Mouse (Mus musculus) myocyte (in vitro differentiated cells): ENCODE measurements around the gene Kif3b. TPM values are rescaled to one million over a fixed set of nuclear protein-coding genes. Genes with fewer than 3 reads are reported as not detected.
A peak's percentile ranks its signal among the peaks of the same experiment; 100 is the strongest.

Source experiments
- H3K27me3 ChIP-seq: one replicate; pipeline ENCODE4 v1.6.1; 2011; ENCODE audit not compliant: control insufficient read depth, insufficient read depth, insufficient read length
- H3K36me3 ChIP-seq: one replicate; pipeline ENCODE4 v1.6.1; 2011; ENCODE audit not compliant: control insufficient read depth, insufficient read depth
- H3K4me2 ChIP-seq: one replicate; pipeline ENCODE4 v1.6.1; 2011; ENCODE audit warnings: low read depth, control low read depth
- H3K4me3 ChIP-seq: one replicate; pipeline ENCODE4 v1.5.1; 2011; ENCODE audit warnings: mild to moderate bottlenecking, control low read depth, moderate library complexity
- H3K79me2 ChIP-seq: one replicate; pipeline ENCODE4 v1.6.1; 2011; ENCODE audit not compliant: control insufficient read depth, insufficient read depth
- H3ac ChIP-seq: one replicate; pipeline ENCODE4 v1.6.1; 2011; ENCODE audit not compliant: control insufficient read depth, insufficient read length
- CEBPB ChIP-seq: IDR thresholded peaks from 2 replicates; pipeline ENCODE4 v1.6.1; 2011; ENCODE audit warnings: mild to moderate bottlenecking, moderate library complexity; ENCODE audit not compliant: poor library complexity, insufficient read depth, severe bottlenecking
- E2F4 ChIP-seq: IDR thresholded peaks from one replicate; pipeline ENCODE4 v1.6.1; 2011; ENCODE audit warnings: mild to moderate bottlenecking, control low read depth, moderate library complexity; ENCODE audit not compliant: insufficient read depth
- MAX ChIP-seq: IDR thresholded peaks from one replicate; pipeline ENCODE4 v1.6.1; 2011; ENCODE audit warnings: low read depth, mild to moderate bottlenecking, control low read depth
- MYOD1 ChIP-seq, 3 experiments: IDR thresholded peaks; one replicate each; pipeline ENCODE4 v1.6.1; 2011; ENCODE audit warnings: control low read depth in 2 of 3, low read depth in 2 of 3, mild to moderate bottlenecking in 2 of 3, moderate library complexity in 1 of 3; ENCODE audit not compliant: insufficient read length in 2 of 3, control insufficient read depth in 1 of 3
- MYOG ChIP-seq, 3 experiments: IDR thresholded peaks; one replicate each; pipeline ENCODE4 v1.6.1; 2011; ENCODE audit warnings: control low read depth in 2 of 3, low read depth in 2 of 3, mild to moderate bottlenecking in 2 of 3; ENCODE audit not compliant: insufficient read length in 2 of 3, control insufficient read depth in 1 of 3, insufficient read depth in 1 of 3
- POLR2A ChIP-seq: IDR thresholded peaks from one replicate; pipeline ENCODE4 v1.6.1; 2011; ENCODE audit warnings: low read depth, mild to moderate bottlenecking, control low read depth, moderate library complexity; ENCODE audit not compliant: insufficient read length
- POLR2AphosphoS2 ChIP-seq: IDR thresholded peaks from one replicate; pipeline ENCODE4 v1.6.1; 2011; ENCODE audit warnings: low read depth, control low read depth; ENCODE audit not compliant: insufficient read length
- REST ChIP-seq: IDR thresholded peaks from one replicate; pipeline ENCODE4 v1.6.1; 2011; ENCODE audit warnings: mild to moderate bottlenecking, control low read depth, moderate library complexity; ENCODE audit not compliant: insufficient read depth, insufficient read length
- SRF ChIP-seq: IDR thresholded peaks from one replicate; pipeline ENCODE4 v1.6.1; 2011; ENCODE audit warnings: low read depth; ENCODE audit not compliant: control insufficient read depth, insufficient read length
- TCF12 ChIP-seq: IDR thresholded peaks from one replicate; pipeline ENCODE4 v1.6.1; 2011; ENCODE audit warnings: mild to moderate bottlenecking, control low read depth; ENCODE audit not compliant: poor library complexity, insufficient read depth, severe bottlenecking
- TCF3 ChIP-seq: IDR thresholded peaks from one replicate; pipeline ENCODE4 v1.6.1; 2011; ENCODE audit warnings: low read depth, control low read depth; ENCODE audit not compliant: insufficient read length
- USF1 ChIP-seq: IDR thresholded peaks from one replicate; pipeline ENCODE4 v1.6.1; 2011; ENCODE audit warnings: low read depth, mild to moderate bottlenecking, control low read depth, moderate library complexity
- polyA plus RNA-seq: library from polyadenylated mRNA; unstranded; fragments of >200 nt; fragmentation: generic; extraction: Trizol; gene quantifications from one replicate; pipeline ENCODE4 v1.2.1, GENCODE M21; 2012; ENCODE audit warnings: missing spikeins

Kif3b gene
- polyA plus RNA-seq: 10.8 TPM

GRCm38 (mm10) chr2:153290938-153291928, at the start of gene Kif3b:
Gene Kif3b (plus strand): TSS chr2:153291413.
- peak within 1 kb of the TSS; percentile 37 for H3ac ChIP-seq
- H3K79me2 ChIP-seq: peaks cover 38% of the 10 kb centered on the region
- TF ChIP-seq CEBPB: no peak
- TF ChIP-seq TCF3: no peak
- no peak for TF ChIP-seq SRF
- TF ChIP-seq MYOG (IDR thresholded peaks at IDR 0.05; ENCODE audit: control insufficient read depth in 1 of 3, insufficient read depth in 1 of 3, insufficient read length in 2 of 3, low read depth in 2 of 3): peak in 1 of 3 experiments; percentile 54
- TF ChIP-seq TCF12: no peak
- peak; percentile 45 for TF ChIP-seq POLR2A
- TF ChIP-seq POLR2AphosphoS2: no peak
- no peak for TF ChIP-seq USF1
- TF ChIP-seq MYOD1 (IDR thresholded peaks at IDR 0.05; ENCODE audit: control insufficient read depth in 1 of 3, insufficient read length in 2 of 3, low read depth in 2 of 3): no peak
- no peak for TF ChIP-seq MAX
- TF ChIP-seq REST: no peak
- peak; percentile 12 for TF ChIP-seq E2F4
- H3K36me3 ChIP-seq: no peaks in the 10 kb centered on the region
- H3K4me2 ChIP-seq: peak within 1 kb of the TSS; percentile 92
- peak within 1 kb of the TSS; percentile 56 for H3K4me3 ChIP-seq
- H3K27me3 ChIP-seq: no peaks in the 10 kb centered on the region

DNA sequence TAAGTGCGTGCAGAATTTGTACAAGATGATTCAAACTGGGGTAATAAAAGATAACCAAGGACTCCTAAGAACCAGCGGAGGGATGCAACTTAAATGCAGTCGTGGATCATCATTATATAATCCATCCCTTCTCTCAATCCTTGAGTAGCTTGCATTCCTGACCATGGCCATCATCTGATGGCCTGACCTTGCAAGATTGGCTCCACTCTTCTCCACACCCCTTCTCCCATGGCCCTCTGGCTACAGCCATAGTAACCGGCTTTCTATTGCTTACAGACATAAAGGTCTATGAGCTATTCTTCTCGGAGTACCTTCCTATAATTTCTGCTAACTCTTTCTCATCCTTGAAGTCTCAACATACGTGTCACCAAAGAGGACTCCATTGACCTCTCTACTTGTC, 49.1 kb upstream of the Kif3b start:
- no peaks in the 10 kb centered on the region for H3K27me3 ChIP-seq
- H3K36me3 ChIP-seq: peaks cover 4% of the 10 kb centered on the region
- peak overlapping the region; percentile 86 for H3K4me2 ChIP-seq
- peaks cover 39% of the 10 kb centered on the region for H3K79me2 ChIP-seq
- peak overlapping the region; percentile 76 for H3ac ChIP-seq
- TF ChIP-seq USF1 (no peak), POLR2AphosphoS2 (no peak), MYOG (IDR thresholded peaks at IDR 0.05; ENCODE audit: control insufficient read depth in 1 of 3, insufficient read depth in 1 of 3, insufficient read length in 2 of 3, low read depth in 2 of 3) (no peak), POLR2A (no peak), MAX (no peak), SRF (no peak), E2F4 (no peak), TCF12 (no peak), CEBPB (no peak), TCF3 (no peak), REST (no peak), MYOD1 (IDR thresholded peaks at IDR 0.05; ENCODE audit: control insufficient read depth in 1 of 3, insufficient read length in 2 of 3, low read depth in 2 of 3) (no peak)
- peak overlapping the region; percentile 97 for H3K4me3 ChIP-seq

DNA sequence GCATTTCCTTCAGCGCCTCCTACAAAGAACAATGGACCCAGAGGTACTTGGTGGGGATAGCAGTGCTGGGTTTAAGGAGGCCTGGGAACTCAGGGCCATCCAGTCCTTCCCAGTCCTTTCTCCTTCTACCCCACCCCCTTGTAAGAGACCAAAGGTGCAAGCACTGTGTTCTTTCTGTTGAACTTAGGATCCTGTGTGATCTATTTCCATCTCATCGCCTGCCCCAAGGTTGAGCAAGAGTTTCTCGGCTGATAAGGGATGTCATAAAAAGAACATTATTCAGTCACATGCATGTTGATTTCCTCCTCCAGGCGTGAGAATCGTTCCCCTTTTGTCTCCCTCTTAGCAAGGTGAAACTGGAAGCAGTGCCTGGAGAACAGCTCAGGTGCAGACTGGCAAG, 41.5 kb upstream of the Kif3b start:
- H3K4me2 ChIP-seq: no peak overlapping the region
- no peak overlapping the region for H3K4me3 ChIP-seq
- peaks cover 16% of the 10 kb centered on the region for H3K36me3 ChIP-seq
- TF ChIP-seq TCF12 (no peak), REST (no peak), MYOG (IDR thresholded peaks at IDR 0.05; ENCODE audit: control insufficient read depth in 1 of 3, insufficient read depth in 1 of 3, insufficient read length in 2 of 3, low read depth in 2 of 3) (no peak), POLR2AphosphoS2 (no peak), CEBPB (no peak), TCF3 (no peak), MAX (no peak), E2F4 (no peak), MYOD1 (IDR thresholded peaks at IDR 0.05; ENCODE audit: control insufficient read depth in 1 of 3, insufficient read length in 2 of 3, low read depth in 2 of 3) (no peak)
- H3ac ChIP-seq: no peak overlapping the region
- H3K79me2 ChIP-seq: no peaks in the 10 kb centered on the region
- no peaks in the 10 kb centered on the region for H3K27me3 ChIP-seq

- no peak for TF ChIP-seq MYOG (IDR thresholded peaks at IDR 0.05; ENCODE audit: control insufficient read depth in 1 of 3, insufficient read depth in 1 of 3, insufficient read length in 2 of 3, low read depth in 2 of 3)
- TF ChIP-seq TCF3: no peak
- no peak for TF ChIP-seq E2F4
- TF ChIP-seq POLR2A: no peak
- no peak for TF ChIP-seq USF1
- TF ChIP-seq MYOD1 (IDR thresholded peaks at IDR 0.05; ENCODE audit: control insufficient read depth in 1 of 3, insufficient read length in 2 of 3, low read depth in 2 of 3): peak in 2 of 3 experiments; percentile 40 to 80
- no peak for TF ChIP-seq TCF12
- no peak for TF ChIP-seq SRF
- TF ChIP-seq CEBPB: no peak
Measured at GRCm38 (mm10) chr2:153256604-153257003, 34.6 kb upstream of the Kif3b start.

More at GRCm38 (mm10) chr2:153256604-153257003, 34.6 kb upstream of the Kif3b start:
- Histone ChIP-seq H3K4me3 (no peak overlapping the region), H3K36me3 (no peaks in the 10 kb centered on the region), H3ac (no peak overlapping the region), H3K4me2 (no peak overlapping the region), H3K79me2 (no peaks in the 10 kb centered on the region), H3K27me3 (no peaks in the 10 kb centered on the region)
